Mouse (Mus musculus): ENCODE measurements around the gene Tbck. TPM values are rescaled to one million over a fixed set of nuclear protein-coding genes. Genes with fewer than 3 reads are reported as not detected.

The Tbck gene
- total RNA-seq, 2 experiments from 2014 or later, result 34.0 to 36.8 TPM

- no peak overlapping the region for H3K4me3 ChIP-seq
- DNase-seq (ENCODE audit: low spot score in 2 of 2), result no peak
- no peak overlapping the region for H3K27ac ChIP-seq
- peak; percentile 14; the same call in 1 of the 2 replicates for TF ChIP-seq CTCF (conservative IDR thresholded peaks at IDR 0.05)
Observed at GRCm38 (mm10) chr3:132706977-132707376, 23.0 kb downstream of the Tbck start.

GRCm38 (mm10) chr3:132713913-132714312 lies 30.0 kb downstream of the Tbck start:
- DNase-seq (ENCODE audit: low spot score in 2 of 2), result no peak
- no peak overlapping the region for H3K4me3 ChIP-seq
- H3K27ac ChIP-seq, result no peak overlapping the region
- TF ChIP-seq CTCF (conservative IDR thresholded peaks at IDR 0.05), result no peak

GRCm38 (mm10) chr3:132717316-132717715 lies 33.4 kb downstream of the Tbck start:
- H3K27ac ChIP-seq, result no peak overlapping the region
- no peak for DNase-seq (ENCODE audit: low spot score in 2 of 2)
- TF ChIP-seq CTCF (conservative IDR thresholded peaks at IDR 0.05), result no peak
- no peak overlapping the region for H3K4me3 ChIP-seq

- Histone ChIP-seq H3K4me3 (no peak overlapping the region), H3K27ac (0 out of 2 replicates have a peak overlapping the region, but pooled peaks have one; percentile 15)
- TF ChIP-seq CTCF (conservative IDR thresholded peaks at IDR 0.05), result no peak
- DNase-seq (ENCODE audit: low spot score in 2 of 2), result peak in 1 of 2 experiments; percentile 40
Observed at GRCm38 (mm10) chr3:132724326-132724725, 40.4 kb downstream of the Tbck start.

- no peak for DNase-seq (ENCODE audit: low spot score in 2 of 2)
- TF ChIP-seq CTCF (conservative IDR thresholded peaks at IDR 0.05), result no peak
- no peak overlapping the region for H3K27ac ChIP-seq
- no peak overlapping the region for H3K4me3 ChIP-seq
Observed at GRCm38 (mm10) chr3:132744287-132745146, 60.6 kb downstream of the Tbck start.

GRCm38 (mm10) chr3:132747036-132747435 lies 63.1 kb downstream of the Tbck start:
- no peak overlapping the region for H3K4me3 ChIP-seq
- TF ChIP-seq CTCF (conservative IDR thresholded peaks at IDR 0.05), result peak; percentile 95
- DNase-seq (ENCODE audit: low spot score in 2 of 2), result peak; percentile 62 to 69
- no peak overlapping the region for H3K27ac ChIP-seq

- Histone ChIP-seq H3K27ac (no peak overlapping the region), H3K4me3 (no peak overlapping the region)
- TF ChIP-seq CTCF (conservative IDR thresholded peaks at IDR 0.05), result no peak
- no peak for DNase-seq (ENCODE audit: low spot score in 2 of 2)
Observed at GRCm38 (mm10) chr3:132747766-132748165, 63.8 kb downstream of the Tbck start.

- Histone ChIP-seq H3K4me3 (no peak overlapping the region), H3K27ac (no peak overlapping the region)
- no peak for TF ChIP-seq CTCF (conservative IDR thresholded peaks at IDR 0.05)
- no peak for DNase-seq (ENCODE audit: low spot score in 2 of 2)
Observed at GRCm38 (mm10) chr3:132748750-132749149, 64.8 kb downstream of the Tbck start.

GRCm38 (mm10) chr3:132752772-132753171 lies 68.8 kb downstream of the Tbck start:
- no peak overlapping the region for H3K27ac ChIP-seq
- no peak for TF ChIP-seq CTCF (conservative IDR thresholded peaks at IDR 0.05)
- no peak for DNase-seq (ENCODE audit: low spot score in 2 of 2)
- H3K4me3 ChIP-seq, result no peak overlapping the region

GRCm38 (mm10) chr3:132756274-132756673 lies 72.3 kb downstream of the Tbck start:
- Histone ChIP-seq H3K27ac (no peak overlapping the region), H3K4me3 (no peak overlapping the region)
- TF ChIP-seq CTCF (conservative IDR thresholded peaks at IDR 0.05), result no peak
- DNase-seq (ENCODE audit: low spot score in 2 of 2), result no peak

- DNase-seq (ENCODE audit: low spot score in 2 of 2), result no peak
- no peak overlapping the region for H3K27ac ChIP-seq
- no peak overlapping the region for H3K4me3 ChIP-seq
- no peak for TF ChIP-seq CTCF (conservative IDR thresholded peaks at IDR 0.05)
Observed at GRCm38 (mm10) chr3:132766033-132766726, 82.2 kb downstream of the Tbck start.

- no peak for TF ChIP-seq CTCF (conservative IDR thresholded peaks at IDR 0.05)
- DNase-seq (ENCODE audit: low spot score in 2 of 2), result no peak
- H3K27ac ChIP-seq, result no peak overlapping the region
- H3K4me3 ChIP-seq, result no peak overlapping the region
Observed at GRCm38 (mm10) chr3:132772054-132772453, 88.1 kb downstream of the Tbck start.

- Histone ChIP-seq H3K27ac (no peak overlapping the region), H3K4me3 (no peak overlapping the region)
- no peak for TF ChIP-seq CTCF (conservative IDR thresholded peaks at IDR 0.05)
- DNase-seq (ENCODE audit: low spot score in 2 of 2), result no peak
Observed at GRCm38 (mm10) chr3:132776686-132777085, 92.7 kb downstream of the Tbck start.
